Mouse (Mus musculus) spleen, postnatal 36 days (tissue): ENCODE data around the gene Cldn34c2.
"Not testable (repeated sequence)": the region's sequence is repeated elsewhere in the genome, so short reads cannot be mapped to it uniquely, and the experiment has no call there.

ENCODE experiments used
- DNase-seq, 2 experiments: peaks; one replicate each; pipeline ENCODE4 v3.0.0; 2022; ENCODE audit warnings: low spot score in 2 of 2, mixed read lengths in 1 of 2

Cldn34c2 gene

GRCm38 (mm10) chrX:123581400-123581799, at the start of gene Cldn34c2:
TSS of gene Cldn34c2 (plus strand) at chrX:123581700.
- DNase-seq, result not testable (repeated sequence)

GRCm38 (mm10) chrX:123551378-123551777, 30.1 kb upstream of the Cldn34c2 start:
- DNase-seq, result not testable (repeated sequence)

GRCm38 (mm10) chrX:123612158-123612828, 30.8 kb downstream of the Cldn34c2 start:
- DNase-seq, result peak in 1 of 2 experiments; percentile 1
